Mouse (Mus musculus): ENCODE measurements around the gene Olfr912. TPM values are rescaled to one million over a fixed set of nuclear protein-coding genes. Genes with fewer than 3 reads are reported as not detected.

Olfr912 gene
- polyA plus RNA-seq (2012; rRNA removed): not detected in 2 replicates

DNA sequence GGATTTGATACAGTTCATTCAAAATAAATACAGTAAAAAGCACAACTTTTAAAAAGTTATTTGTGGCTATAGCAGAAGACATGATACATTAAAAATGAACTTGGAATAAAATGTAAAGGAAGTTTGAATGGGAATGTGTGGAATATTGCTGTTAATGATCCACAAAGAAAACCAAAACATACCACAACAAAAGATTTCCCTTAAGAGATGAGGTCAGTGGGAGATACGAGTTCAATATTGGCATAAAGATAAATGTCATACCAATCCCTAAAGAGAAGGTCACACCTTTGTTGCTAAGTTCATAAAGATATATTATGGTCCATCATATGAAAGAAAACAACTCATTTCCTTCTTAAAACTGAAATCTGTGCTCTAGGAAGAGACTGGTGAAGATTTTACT is at the start of gene Olfr912:
TSS of gene Olfr912 (plus strand) at position 301 of the 400 bp plus-strand sequence.
- Histone ChIP-seq H3K36me3 (ENCODE audit: control insufficient read depth, insufficient read depth, low read length) (no peaks in the 10 kb centered on the region), H3K4me3 (ENCODE audit: extremely low read depth, insufficient read depth, insufficient read length) (no peak within 1 kb of the TSS), H3K27ac (ENCODE audit: insufficient read depth, low read length) (no peak within 1 kb of the TSS), H3K4me1 (ENCODE audit: control insufficient read depth, insufficient read depth, insufficient read length) (no peaks in the 10 kb centered on the region), H3K27me3 (ENCODE audit: control insufficient read depth, insufficient read depth, low read length) (no peaks in the 10 kb centered on the region)
- TF ChIP-seq CTCF (IDR thresholded peaks at IDR 0.05; ENCODE audit: extremely low read depth, insufficient read depth, insufficient read length, insufficient replicate concordance) (no peak), POLR2A (IDR thresholded peaks at IDR 0.05; ENCODE audit: low read depth, low read length) (no peak)
- DNase-seq (ENCODE audit: low read depth in 1 of 2, low spot score in 2 of 2): no peak
- 88% methylated on average over 1 of the region's 1 CpGs for WGBS

DNA sequence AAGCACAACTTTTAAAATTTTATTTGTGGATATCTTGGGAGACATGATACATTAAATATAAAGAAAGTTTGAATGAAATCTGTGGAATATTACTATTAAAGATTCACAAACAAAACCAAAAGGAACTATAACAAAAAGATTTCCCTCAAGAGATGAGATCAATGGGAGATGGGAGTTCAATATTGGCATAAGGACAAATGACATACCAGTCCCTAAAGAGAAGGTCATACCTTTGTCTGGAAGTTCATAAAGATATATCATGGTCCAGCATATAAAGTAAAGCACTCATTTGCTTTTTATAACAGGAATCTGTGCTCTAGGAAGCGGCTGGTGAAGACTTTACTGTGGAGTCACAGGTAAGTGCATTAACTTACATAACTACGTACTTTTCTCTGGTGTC is 42.4 kb upstream of the Olfr912 start, which contains the start of gene Olfr910:
TSS of gene Olfr910 (plus strand) at position 301 of the 400 bp plus-strand sequence.
- Histone ChIP-seq H3K27ac (ENCODE audit: insufficient read depth, low read length) (no peak within 1 kb of the TSS), H3K36me3 (ENCODE audit: control insufficient read depth, insufficient read depth, low read length) (no peaks in the 10 kb centered on the region), H3K4me1 (ENCODE audit: control insufficient read depth, insufficient read depth, insufficient read length) (no peaks in the 10 kb centered on the region), H3K27me3 (ENCODE audit: control insufficient read depth, insufficient read depth, low read length) (no peaks in the 10 kb centered on the region), H3K4me3 (ENCODE audit: extremely low read depth, insufficient read depth, insufficient read length) (no peak within 1 kb of the TSS)
- no peak for DNase-seq (ENCODE audit: low read depth in 1 of 2, low spot score in 2 of 2)
- WGBS: 86% methylated on average over 2 of the region's 2 CpGs
- TF ChIP-seq POLR2A (IDR thresholded peaks at IDR 0.05; ENCODE audit: low read depth, low read length) (no peak), CTCF (IDR thresholded peaks at IDR 0.05; ENCODE audit: extremely low read depth, insufficient read depth, insufficient read length, insufficient replicate concordance) (no peak)

DNA sequence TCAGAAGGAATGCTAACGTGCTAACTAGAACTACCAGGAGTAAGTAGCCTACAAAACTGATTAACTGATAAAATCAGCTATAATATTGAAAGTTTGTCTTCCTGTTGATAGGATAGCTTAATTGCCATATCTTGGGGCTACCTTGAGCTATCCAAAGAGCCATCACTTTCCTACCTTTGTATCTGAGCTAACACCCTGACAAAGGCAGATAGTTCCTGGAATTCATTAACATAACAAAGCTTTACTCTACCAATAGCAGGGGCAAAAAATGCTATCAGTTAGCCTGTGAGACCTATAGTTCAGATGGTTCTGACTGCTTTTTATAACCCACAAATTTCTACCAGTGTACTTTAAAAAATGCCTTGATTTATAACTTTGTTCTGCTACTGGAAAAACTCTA is 11.1 kb downstream of the Olfr912 start:
- WGBS: 64% methylated on average over 1 of the region's 1 CpGs
- Histone ChIP-seq H3K4me3 (ENCODE audit: extremely low read depth, insufficient read depth, insufficient read length) (no peak overlapping the region), H3K27me3 (ENCODE audit: control insufficient read depth, insufficient read depth, low read length) (no peaks in the 10 kb centered on the region), H3K27ac (ENCODE audit: insufficient read depth, low read length) (no peak overlapping the region), H3K36me3 (ENCODE audit: control insufficient read depth, insufficient read depth, low read length) (no peaks in the 10 kb centered on the region), H3K4me1 (ENCODE audit: control insufficient read depth, insufficient read depth, insufficient read length) (no peaks in the 10 kb centered on the region)
- no peak for DNase-seq (ENCODE audit: low read depth in 1 of 2, low spot score in 2 of 2)
- no peak for TF ChIP-seq CTCF (IDR thresholded peaks at IDR 0.05; ENCODE audit: extremely low read depth, insufficient read depth, insufficient read length, insufficient replicate concordance)
- no peak for TF ChIP-seq POLR2A (IDR thresholded peaks at IDR 0.05; ENCODE audit: low read depth, low read length)

DNA sequence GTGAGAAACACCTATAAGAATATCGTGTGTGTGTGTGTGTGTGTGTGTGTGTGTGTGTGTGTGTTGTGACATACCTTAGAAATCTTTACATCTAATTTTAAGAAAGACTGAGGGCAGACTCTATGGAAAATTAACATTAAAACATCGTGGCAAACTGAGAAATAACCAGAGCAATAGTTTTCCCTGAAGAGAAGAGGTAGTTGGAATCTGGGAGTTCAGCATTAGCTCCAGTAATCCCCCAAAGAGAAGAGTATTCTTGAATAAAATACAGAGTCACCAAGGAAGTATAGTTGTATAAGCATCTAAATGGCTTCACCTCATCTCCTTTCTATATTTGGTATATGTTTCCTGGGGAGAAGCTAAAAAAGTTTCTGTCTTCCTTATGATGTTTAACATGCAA is 12.5 kb downstream of the Olfr912 start, which contains the start of gene Olfr913:
TSS of gene Olfr913 (plus strand) at position 301 of the 400 bp plus-strand sequence.
- 44% methylated on average over 2 of the region's 2 CpGs for WGBS
- H3K4me1 ChIP-seq (ENCODE audit: control insufficient read depth, insufficient read depth, insufficient read length): no peaks in the 10 kb centered on the region
- H3K27ac ChIP-seq (ENCODE audit: insufficient read depth, low read length): no peak within 1 kb of the TSS
- H3K4me3 ChIP-seq (ENCODE audit: extremely low read depth, insufficient read depth, insufficient read length): no peak within 1 kb of the TSS
- no peaks in the 10 kb centered on the region for H3K27me3 ChIP-seq (ENCODE audit: control insufficient read depth, insufficient read depth, low read length)
- H3K36me3 ChIP-seq (ENCODE audit: control insufficient read depth, insufficient read depth, low read length): no peaks in the 10 kb centered on the region
- DNase-seq (ENCODE audit: low read depth in 1 of 2, low spot score in 2 of 2): no peak
- TF ChIP-seq POLR2A (IDR thresholded peaks at IDR 0.05; ENCODE audit: low read depth, low read length): no peak
- TF ChIP-seq CTCF (IDR thresholded peaks at IDR 0.05; ENCODE audit: extremely low read depth, insufficient read depth, insufficient read length, insufficient replicate concordance): no peak

DNA sequence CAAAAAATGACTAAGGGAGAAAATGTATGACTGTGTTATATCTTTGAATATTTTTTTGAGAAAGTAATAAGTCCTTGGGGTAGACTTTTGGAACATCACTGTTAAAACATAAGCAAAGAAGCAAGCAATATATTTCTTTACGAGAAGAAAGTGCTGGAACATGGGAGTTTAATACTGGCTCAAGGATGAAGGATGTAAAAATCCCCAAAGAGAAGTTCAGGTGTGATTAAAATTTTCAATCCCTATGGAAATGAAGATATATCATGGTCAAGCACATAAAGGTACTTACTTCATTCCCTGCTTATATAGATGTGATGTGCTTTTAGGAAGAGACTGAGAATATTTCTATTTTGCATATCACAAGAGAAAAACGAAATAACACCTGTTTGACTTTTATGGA is 24.8 kb downstream of the Olfr912 start, which contains the start of gene Olfr914:
TSS of gene Olfr914 (plus strand) at position 301 of the 400 bp plus-strand sequence.
- no peaks in the 10 kb centered on the region for H3K36me3 ChIP-seq (ENCODE audit: control insufficient read depth, insufficient read depth, low read length)
- no peak for DNase-seq (ENCODE audit: low read depth in 1 of 2, low spot score in 2 of 2)
- no peak within 1 kb of the TSS for H3K4me3 ChIP-seq (ENCODE audit: extremely low read depth, insufficient read depth, insufficient read length)
- no peak within 1 kb of the TSS for H3K27ac ChIP-seq (ENCODE audit: insufficient read depth, low read length)
- H3K4me1 ChIP-seq (ENCODE audit: control insufficient read depth, insufficient read depth, insufficient read length): no peaks in the 10 kb centered on the region
- WGBS: 60% methylated on average over 2 of the region's 2 CpGs
- H3K27me3 ChIP-seq (ENCODE audit: control insufficient read depth, insufficient read depth, low read length): no peaks in the 10 kb centered on the region
- no peak for TF ChIP-seq CTCF (IDR thresholded peaks at IDR 0.05; ENCODE audit: extremely low read depth, insufficient read depth, insufficient read length, insufficient replicate concordance)

DNA sequence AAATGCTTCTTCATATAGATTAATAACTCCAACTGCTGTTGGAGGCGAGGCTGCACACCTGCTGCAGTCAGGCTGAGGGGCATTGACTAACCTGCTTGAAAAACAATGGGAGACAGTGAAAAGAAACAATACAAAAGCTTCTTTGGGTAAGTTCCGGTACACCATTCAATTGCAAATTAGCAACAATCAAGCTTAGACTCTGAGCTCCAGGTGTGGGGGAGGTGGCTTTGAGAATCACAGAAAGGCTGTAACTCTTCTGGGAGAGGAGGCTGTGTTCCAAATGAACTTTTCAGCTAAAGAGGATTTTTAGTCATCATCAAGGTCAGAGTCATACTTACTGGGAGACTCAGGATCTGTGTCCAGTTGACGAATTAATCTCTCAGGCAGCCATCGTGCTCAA is 52.4 kb downstream of the Olfr912 start:
- Histone ChIP-seq H3K4me1 (ENCODE audit: control insufficient read depth, insufficient read depth, insufficient read length) (no peaks in the 10 kb centered on the region), H3K27ac (ENCODE audit: insufficient read depth, low read length) (no peak overlapping the region), H3K27me3 (ENCODE audit: control insufficient read depth, insufficient read depth, low read length) (no peaks in the 10 kb centered on the region), H3K4me3 (ENCODE audit: extremely low read depth, insufficient read depth, insufficient read length) (no peak overlapping the region), H3K36me3 (ENCODE audit: control insufficient read depth, insufficient read depth, low read length) (no peaks in the 10 kb centered on the region)
- DNase-seq (ENCODE audit: low read depth in 1 of 2, low spot score in 2 of 2): no peak
- 86% methylated on average over 4 of the region's 4 CpGs for whole genome bisulfite sequencing
- TF ChIP-seq CTCF (IDR thresholded peaks at IDR 0.05; ENCODE audit: extremely low read depth, insufficient read depth, insufficient read length, insufficient replicate concordance) (no peak), POLR2A (IDR thresholded peaks at IDR 0.05; ENCODE audit: low read depth, low read length) (no peak)

Other genes starting within 250 kb of the Olfr912 start
- gene Olfr898, start 231.8 kb upstream of the Olfr912 start, polyA plus RNA-seq (2012; rRNA removed): not detected in 2 replicates
- gene Olfr250, start 213.3 kb upstream of the Olfr912 start, polyA plus RNA-seq (2012; rRNA removed): not detected in 2 replicates
- gene Olfr251, start 203.1 kb upstream of the Olfr912 start, polyA plus RNA-seq (2012; rRNA removed): not detected in 2 replicates
- not detected in 2 replicates for gene Olfr147, start 178.5 kb upstream of the Olfr912 start, polyA plus RNA-seq (2012; rRNA removed)
- gene Olfr901, start 150.7 kb upstream of the Olfr912 start, polyA plus RNA-seq (2012; rRNA removed): not detected in 2 replicates
- gene Olfr902, start 132.5 kb upstream of the Olfr912 start, polyA plus RNA-seq (2012; rRNA removed): not detected in 2 replicates
- not detected in 2 replicates for gene Olfr904, start 117.0 kb upstream of the Olfr912 start, polyA plus RNA-seq (2012; rRNA removed)
- gene Olfr905, start 109.1 kb upstream of the Olfr912 start, polyA plus RNA-seq (2012; rRNA removed): not detected in 2 replicates
- gene Olfr906, start 93.1 kb upstream of the Olfr912 start, polyA plus RNA-seq (2012; rRNA removed): not detected in 2 replicates
- not detected in 2 replicates for gene Olfr907, start 84.4 kb upstream of the Olfr912 start, polyA plus RNA-seq (2012; rRNA removed)
- not detected in 2 replicates for gene Olfr911-ps1, start 58.6 kb upstream of the Olfr912 start, polyA plus RNA-seq (2012; rRNA removed)
- gene Olfr910, start 42.3 kb upstream of the Olfr912 start, polyA plus RNA-seq (2012; rRNA removed): not detected in 2 replicates
- gene Olfr913, start 12.6 kb downstream of the Olfr912 start, polyA plus RNA-seq (2012; rRNA removed): not detected in 2 replicates
- gene Olfr914, start 24.9 kb downstream of the Olfr912 start, polyA plus RNA-seq (2012; rRNA removed): not detected in 2 replicates
- not detected in 2 replicates for gene Olfr916, start 79.7 kb downstream of the Olfr912 start, polyA plus RNA-seq (2012; rRNA removed)
- gene Olfr917, start 85.7 kb downstream of the Olfr912 start, polyA plus RNA-seq (2012; rRNA removed): not detected in 2 replicates
- not detected in 2 replicates for gene Olfr918, start 94.4 kb downstream of the Olfr912 start, polyA plus RNA-seq (2012; rRNA removed)
- gene Olfr919, start 123.5 kb downstream of the Olfr912 start, polyA plus RNA-seq (2012; rRNA removed): not detected in 2 replicates
- gene Vwa5a, start 138.1 kb downstream of the Olfr912 start, polyA plus RNA-seq (2012; rRNA removed): 5.1 and 5.5 TPM in 2 replicates
- 0.05 and 0.06 TPM in 2 replicates for gene Olfr920, start 172.1 kb downstream of the Olfr912 start, polyA plus RNA-seq (2012; rRNA removed)
- gene Olfr921, start 192.9 kb downstream of the Olfr912 start, polyA plus RNA-seq (2012; rRNA removed): not detected in 2 replicates
- not detected in 2 replicates for gene Olfr922, start 234.4 kb downstream of the Olfr912 start, polyA plus RNA-seq (2012; rRNA removed)
- not detected in 2 replicates for gene Olfr923, start 246.4 kb downstream of the Olfr912 start, polyA plus RNA-seq (2012; rRNA removed)

All from spleen, adult 2 months (tissue).